Mouse (Mus musculus) lung, embryonic 14.5 days (tissue): ENCODE data around the gene Serpina9. TPM values are rescaled to one million over a fixed set of nuclear protein-coding genes. Genes with fewer than 3 reads are reported as not detected.
"Not testable (repeated sequence)": the region's sequence is repeated elsewhere in the genome, so short reads cannot be mapped to it uniquely, and the experiment has no call there.

Experiments used
- ATAC-seq: fragments of 200-750 bp; cut with Nextera tagmentation; 2 replicates; pipeline ENCODE4 v1.8.0; 2017; ENCODE audit warnings: mild to moderate bottlenecking, moderate TSS enrichment, moderate library complexity; ENCODE audit not compliant: insufficient read depth
- DNase-seq: peaks from one replicate; pipeline ENCODE4 v3.0.0-alpha.2; 2015
- H3K27ac ChIP-seq: fragments of 300-500 bp; sonication (generic); 2 replicates; pipeline ENCODE4 v1.5.1; 2014; ENCODE audit warnings: low read depth, mild to moderate bottlenecking, moderate library complexity
- H3K27me3 ChIP-seq: fragments of 300-500 bp; sonication (generic); 2 replicates; pipeline ENCODE4 v1.6.1; 2014; ENCODE audit warnings: low read length, control low read depth; ENCODE audit not compliant: insufficient read depth
- H3K36me3 ChIP-seq: fragments of 300-500 bp; sonication (generic); 2 replicates; pipeline ENCODE4 v1.6.1; 2014; ENCODE audit warnings: control low read depth; ENCODE audit not compliant: insufficient read depth
- H3K4me1 ChIP-seq: fragments of 300-500 bp; sonication (generic); 2 replicates; pipeline ENCODE4 v1.6.1; 2014; ENCODE audit warnings: antibody characterized with exemption, control low read depth; ENCODE audit not compliant: insufficient read depth
- H3K4me2 ChIP-seq: fragments of 300-500 bp; sonication (generic); 2 replicates; pipeline ENCODE4 v1.6.1; 2014; ENCODE audit warnings: mild to moderate bottlenecking
- H3K4me3 ChIP-seq: fragments of 300-500 bp; sonication (generic); 2 replicates; pipeline ENCODE4 v1.5.1; 2014; ENCODE audit warnings: low read depth, low read length
- H3K9ac ChIP-seq: fragments of 300-500 bp; sonication (generic); 2 replicates; pipeline ENCODE4 v1.6.1; 2014
- H3K9me3 ChIP-seq: fragments of 300-500 bp; sonication (generic); 2 replicates; pipeline ENCODE4 v1.6.1; 2016; ENCODE audit warnings: low read depth, low read length, control low read depth
- CTCF ChIP-seq: IDR thresholded peaks from 2 replicates; pipeline ENCODE4 v1.5.1; 2016; ENCODE audit warnings: antibody characterized with exemption, low read depth
- WGBS: fragments of 180-500 bp; shearing (Covaris S2); extraction: QIAGEN DNeasy Blood & Tissue Kit; methylation state at CpG from one replicate; pipeline ENCODE4 v1.1.7; 2014; 5-methylcytosine and 5-hydroxymethylcytosine counted together
- polyA plus RNA-seq: library from polyadenylated mRNA; unstranded; fragments of >200 nt; fragmentation: Nextera tagmentation; extraction: Ambion mirVana; gene quantifications from 2 replicates; pipeline ENCODE4 v1.2.1, GENCODE M21; 2014

Serpina9 gene
- polyA plus RNA-seq, 1 experiment from 2014 or later = not detected

DNA sequence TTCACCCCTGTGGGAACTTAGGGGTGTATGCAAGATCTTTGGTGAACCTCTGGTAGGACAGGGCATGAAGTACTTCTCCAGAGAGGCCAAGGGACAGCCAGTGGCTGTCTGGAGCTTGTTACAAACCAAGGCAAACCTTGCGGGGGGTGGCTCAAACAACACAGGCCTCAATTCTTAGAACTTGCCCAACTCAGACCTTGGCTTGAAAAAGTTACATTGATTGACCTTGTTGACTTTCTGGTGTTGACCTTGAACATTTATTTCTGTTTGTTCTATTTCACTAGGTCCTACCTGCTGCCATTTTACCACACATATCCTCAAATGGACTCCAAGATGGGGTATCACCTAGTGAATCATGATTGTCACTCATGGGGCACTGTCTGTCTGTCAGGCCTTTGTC is 51.8 kb downstream of the Serpina9 start:
- H3K27ac ChIP-seq = no peak overlapping the region
- no peak for ATAC-seq
- no peak overlapping the region for H3K4me2 ChIP-seq
- WGBS = 75% methylated on average over 1 of the region's 1 CpGs
- H3K4me3 ChIP-seq = no peak overlapping the region
- DNase-seq = no peak
- TF ChIP-seq CTCF = no peak
- no peaks in the 10 kb centered on the region for H3K9me3 ChIP-seq
- no peaks in the 10 kb centered on the region for H3K36me3 ChIP-seq
- no peaks in the 10 kb centered on the region for H3K27me3 ChIP-seq
- no peaks in the 10 kb centered on the region for H3K4me1 ChIP-seq
- no peak overlapping the region for H3K9ac ChIP-seq

DNA sequence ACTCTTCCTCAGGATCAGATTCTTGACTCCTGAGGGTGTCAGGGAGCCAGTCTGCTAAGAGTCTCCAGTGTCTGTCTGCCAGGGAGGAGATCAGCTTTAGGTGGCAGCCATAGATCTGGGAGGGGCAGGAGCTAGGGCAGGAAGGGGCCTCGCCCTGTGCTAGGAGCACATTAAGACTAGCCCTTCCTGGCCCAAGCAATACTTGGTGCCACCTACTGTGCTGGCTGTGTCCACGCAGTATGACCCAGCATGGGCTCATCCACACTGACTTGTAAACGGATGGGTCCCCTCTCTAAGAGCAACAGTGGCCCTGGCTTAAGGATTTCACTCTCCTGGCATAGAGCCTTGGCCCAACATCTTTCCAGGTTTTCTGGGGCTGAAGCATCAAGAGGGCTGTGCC is 54.8 kb downstream of the Serpina9 start, which contains the start of gene Serpina1e:
Gene Serpina1e (minus strand): TSS at position 178 of the 400 bp plus-strand sequence.
- Histone ChIP-seq H3K4me1 (no peaks in the 10 kb centered on the region), H3K9ac (no peak within 1 kb of the TSS), H3K9me3 (no peaks in the 10 kb centered on the region), H3K4me2 (no peak within 1 kb of the TSS), H3K27ac (no peak within 1 kb of the TSS), H3K36me3 (no peaks in the 10 kb centered on the region), H3K27me3 (no peaks in the 10 kb centered on the region), H3K4me3 (no peak within 1 kb of the TSS)
- DNase-seq (no peak), ATAC-seq (no peak)
- TF ChIP-seq CTCF = no peak
- WGBS = 70% methylated on average over 3 of the region's 3 CpGs

DNA sequence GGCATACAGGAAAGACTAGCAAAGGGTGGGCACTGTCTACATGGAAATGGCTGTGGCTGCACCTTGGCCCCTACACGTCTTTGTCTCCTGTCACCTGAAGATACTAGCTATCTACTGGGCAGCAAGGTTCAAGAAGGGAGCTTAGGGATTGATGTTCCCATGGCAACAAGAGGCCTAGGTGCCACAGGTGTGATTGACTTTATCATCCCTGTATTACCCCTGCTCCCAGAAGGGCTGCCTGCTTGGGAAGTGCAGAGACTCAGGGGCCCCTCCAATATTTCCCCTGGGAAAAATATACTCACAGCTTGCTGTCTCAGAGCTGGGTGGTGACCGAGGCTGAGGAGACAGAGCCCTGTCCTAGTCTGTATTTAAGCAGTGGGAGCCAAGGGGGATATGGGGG is 57.0 kb downstream of the Serpina9 start:
- not testable (repeated sequence) for H3K9me3 ChIP-seq, H3K4me2 ChIP-seq, ATAC-seq, H3K4me3 ChIP-seq, H3K27ac ChIP-seq, DNase-seq, H3K4me1 ChIP-seq, H3K9ac ChIP-seq, H3K36me3 ChIP-seq, H3K27me3 ChIP-seq
- WGBS = 73% methylated on average over 2 of the region's 2 CpGs

DNA sequence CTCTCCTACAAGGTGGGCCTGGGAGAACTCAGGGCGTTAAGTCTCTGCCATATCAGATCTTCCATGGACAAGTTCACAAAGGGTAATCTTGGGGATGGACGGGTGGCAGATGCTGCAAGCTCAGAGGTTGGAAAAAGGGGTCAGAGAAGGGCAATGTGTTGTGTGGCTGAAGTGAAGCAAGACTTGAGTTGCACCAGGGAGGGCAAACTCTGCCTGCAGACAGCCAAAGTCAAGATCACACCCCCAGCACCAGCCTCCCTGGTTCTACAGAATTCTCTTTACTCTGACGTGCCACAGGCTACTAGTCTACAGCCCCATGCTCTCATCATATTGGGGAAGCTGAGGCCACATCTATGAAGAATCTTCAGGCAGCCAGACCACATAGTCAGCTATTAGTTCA is 60.6 kb downstream of the Serpina9 start:
- H3K27me3 ChIP-seq, H3K9ac ChIP-seq, H3K4me3 ChIP-seq, H3K4me1 ChIP-seq, H3K9me3 ChIP-seq, H3K4me2 ChIP-seq, H3K27ac ChIP-seq, ATAC-seq, DNase-seq, H3K36me3 ChIP-seq: not testable (repeated sequence)
- 64% methylated on average over 3 of the region's 3 CpGs for WGBS

DNA sequence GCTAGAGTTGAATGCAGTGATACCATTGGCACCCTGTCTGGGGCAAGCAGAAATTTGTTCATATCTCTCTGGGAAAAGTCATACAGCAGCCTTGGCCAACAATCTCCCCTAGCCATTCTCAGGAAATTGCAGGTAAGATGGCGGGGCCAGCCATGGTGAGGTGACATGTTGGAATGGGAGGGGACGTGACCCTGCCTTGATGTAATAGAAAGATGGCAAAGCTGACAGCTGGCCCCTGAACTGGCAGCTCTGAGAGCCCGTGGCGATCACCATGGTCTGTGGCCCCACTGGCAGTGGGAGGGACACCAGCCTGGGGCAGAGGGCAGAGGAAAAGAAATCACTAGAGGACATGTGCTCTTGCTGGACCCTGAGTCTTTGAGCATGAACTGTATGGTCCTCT is 67.3 kb downstream of the Serpina9 start:
- DNase-seq (no peak), ATAC-seq (no peak)
- 76% methylated on average over 4 of the region's 4 CpGs for WGBS
- H3K9me3 ChIP-seq = no peaks in the 10 kb centered on the region
- H3K27me3 ChIP-seq = no peaks in the 10 kb centered on the region
- TF ChIP-seq CTCF = no peak
- no peak overlapping the region for H3K4me3 ChIP-seq
- H3K4me1 ChIP-seq = no peaks in the 10 kb centered on the region
- no peak overlapping the region for H3K4me2 ChIP-seq
- no peaks in the 10 kb centered on the region for H3K36me3 ChIP-seq
- no peak overlapping the region for H3K9ac ChIP-seq
- no peak overlapping the region for H3K27ac ChIP-seq

Other genes starting within 250 kb of the Serpina9 start
- not detected in 2 replicates for gene Serpina1d, start 240.2 kb downstream of the Serpina9 start, polyA plus RNA-seq
- 0.39 TPM in 1 of 2 replicates, not detected in the other for gene Serpina1b, start 183.4 kb downstream of the Serpina9 start, polyA plus RNA-seq
- 0.24 TPM in 1 of 2 replicates, not detected in the other for gene Serpina1a, start 150.2 kb downstream of the Serpina9 start, polyA plus RNA-seq
- gene Serpina1c, start 108.9 kb downstream of the Serpina9 start, polyA plus RNA-seq = not detected in 2 replicates
- 0.16 TPM in 1 of 2 replicates, not detected in the other for gene Serpina1e, start 54.8 kb downstream of the Serpina9 start, polyA plus RNA-seq
- not detected in 2 replicates for gene Serpina11, start 23.8 kb downstream of the Serpina9 start, polyA plus RNA-seq
- gene Serpina12, start 30.7 kb upstream of the Serpina9 start, polyA plus RNA-seq = not detected in 2 replicates
- gene Serpina5, start 87.4 kb upstream of the Serpina9 start, polyA plus RNA-seq = not detected in 2 replicates
- gene Serpina3a, start 99.0 kb upstream of the Serpina9 start, polyA plus RNA-seq = not detected in 2 replicates
- not detected in 2 replicates for gene Serpina3b, start 114.2 kb upstream of the Serpina9 start, polyA plus RNA-seq
- gene Serpina3c, start 140.1 kb upstream of the Serpina9 start, polyA plus RNA-seq = not detected in 2 replicates
- gene Serpina3f, start 200.8 kb upstream of the Serpina9 start, polyA plus RNA-seq = 0.12 TPM in 1 of 2 replicates, not detected in the other
- 0.50 and 0.99 TPM in 2 replicates for gene Serpina3g, start 222.5 kb upstream of the Serpina9 start, polyA plus RNA-seq
- gene Serpina3i, start 249.4 kb upstream of the Serpina9 start, polyA plus RNA-seq = not detected in 2 replicates